Mouse (Mus musculus) cortical plate, adult 2 months (tissue): ENCODE measurements around the gene Dab2ip. TPM values are rescaled to one million over a fixed set of nuclear protein-coding genes. Genes with fewer than 3 reads are reported as not detected.
A peak's percentile ranks its signal among the peaks of the same experiment; 100 is the strongest.

ENCODE experiments used
- H3K27ac ChIP-seq: fragments of 200-500 bp; 2 replicates; pipeline ENCODE4 v1.5.1; 2012; ENCODE audit warnings: low read length, control low read depth, inconsistent platforms; ENCODE audit not compliant: insufficient read depth
- H3K4me1 ChIP-seq: fragments of 200-500 bp; 2 replicates; pipeline ENCODE4 v1.6.1; 2011; ENCODE audit warnings: low read length; ENCODE audit not compliant: control insufficient read depth, insufficient read depth
- H3K4me3 ChIP-seq: fragments of 200-500 bp; 2 replicates; pipeline ENCODE4 v1.5.1; 2011; ENCODE audit warnings: mild to moderate bottlenecking, low read length, control low read depth; ENCODE audit not compliant: insufficient read depth
- CTCF ChIP-seq: fragments of 200-500 bp; IDR thresholded peaks from 2 replicates; pipeline ENCODE4 v1.5.1; 2011; ENCODE audit warnings: mild to moderate bottlenecking, control low read depth, low read length; ENCODE audit not compliant: insufficient read depth; ENCODE audit errors: extremely low read depth
- POLR2A ChIP-seq: fragments of 200-500 bp; IDR thresholded peaks from 2 replicates; pipeline ENCODE4 v1.6.1; 2011; ENCODE audit warnings: mild to moderate bottlenecking, low read length, control low read depth; ENCODE audit not compliant: insufficient read depth; ENCODE audit errors: extremely low read depth
- polyA plus RNA-seq: library from polyadenylated mRNA; depleted of rRNA; stranded (reverse); fragments of >200 nt; gene quantifications from 2 replicates; pipeline ENCODE4 v1.2.3, GENCODE M21; 2012

Gene Dab2ip
- polyA plus RNA-seq, 1 experiment, result 114 TPM

DNA sequence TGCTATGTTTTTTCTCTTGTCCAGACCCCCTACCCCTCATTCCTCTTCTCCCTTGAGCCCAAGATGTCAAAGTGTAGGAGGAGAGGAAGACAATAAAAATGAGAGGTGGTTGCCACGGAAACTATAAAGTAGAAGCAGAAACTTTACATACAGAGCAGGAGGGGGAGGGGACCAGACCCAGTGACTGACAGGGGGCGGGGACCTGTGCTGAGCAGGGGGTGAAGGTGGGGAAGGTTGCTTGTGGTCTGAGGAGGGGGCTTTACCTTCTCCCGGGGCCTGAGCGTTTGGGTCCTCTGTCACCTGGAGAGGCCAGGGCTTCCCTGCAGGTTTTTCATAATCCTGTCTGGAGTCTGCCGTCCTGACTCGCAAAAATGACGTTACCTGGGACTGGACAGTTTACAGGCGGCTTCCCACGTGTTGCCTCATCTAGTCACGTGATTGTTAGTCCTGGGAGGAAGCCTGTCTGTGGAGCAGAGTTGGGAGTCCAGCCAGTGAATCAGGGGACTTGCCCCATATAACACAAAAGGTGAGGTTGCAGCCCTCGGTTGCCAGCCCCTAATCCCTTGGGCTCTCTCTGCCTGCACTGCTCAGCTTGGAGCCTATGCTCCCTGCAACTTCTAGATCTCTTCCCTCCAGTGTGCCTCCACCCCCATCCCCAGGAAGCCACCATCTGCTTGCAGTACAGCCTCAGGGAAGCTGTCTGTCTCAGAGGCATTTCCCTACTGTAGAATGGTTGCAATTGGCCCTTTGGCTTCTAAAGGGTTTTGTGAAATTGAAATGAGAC, 52.3 kb downstream of the Dab2ip start:
- Histone ChIP-seq H3K4me3 (no peak overlapping the region), H3K27ac (peak overlapping the region; percentile 11; the same call in 1 of the 2 replicates), H3K4me1 (peaks cover 19% of the 10 kb centered on the region)
- no peak for TF ChIP-seq POLR2A
- TF ChIP-seq CTCF, result no peak

GRCm38 (mm10) chr2:35610976-35611375, 52.9 kb downstream of the Dab2ip start:
- Histone ChIP-seq H3K27ac (peak overlapping the region; percentile 11; the same call in 1 of the 2 replicates), H3K4me1 (peaks cover 19% of the 10 kb centered on the region), H3K4me3 (no peak overlapping the region)
- TF ChIP-seq CTCF, result no peak

DNA sequence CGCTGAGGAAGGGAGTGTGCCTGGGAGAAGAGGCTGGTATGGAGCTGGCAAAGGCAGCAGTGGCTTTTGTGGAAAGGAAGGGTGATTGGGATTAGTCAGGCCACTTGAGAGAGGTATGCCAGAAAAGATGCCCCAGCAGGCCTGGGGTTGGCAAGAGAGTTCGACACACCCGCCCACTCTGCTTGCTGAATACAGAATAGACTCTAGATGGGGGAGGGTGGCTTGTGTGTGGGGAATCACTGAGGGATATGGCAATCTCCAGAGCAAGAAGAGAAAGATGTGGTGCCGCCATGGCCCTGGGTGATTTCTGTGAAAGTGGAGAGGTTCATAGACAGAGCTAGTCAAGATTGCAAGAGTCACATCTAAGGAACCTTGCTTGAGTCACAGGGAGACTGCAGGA, 53.6 kb downstream of the Dab2ip start:
- Histone ChIP-seq H3K4me3 (no peak overlapping the region), H3K4me1 (peaks cover 19% of the 10 kb centered on the region), H3K27ac (no peak overlapping the region)
- TF ChIP-seq CTCF (no peak), POLR2A (no peak)

- Histone ChIP-seq H3K4me1 (peaks cover 19% of the 10 kb centered on the region), H3K27ac (no peak overlapping the region), H3K4me3 (no peak overlapping the region)
- TF ChIP-seq POLR2A, result no peak
- TF ChIP-seq CTCF, result no peak
Observed at GRCm38 (mm10) chr2:35612297-35612696, 54.2 kb downstream of the Dab2ip start.

- H3K4me3 ChIP-seq, result no peak overlapping the region
- H3K27ac ChIP-seq, result no peak overlapping the region
- TF ChIP-seq POLR2A (no peak), CTCF (no peak)
- H3K4me1 ChIP-seq, result peaks cover 19% of the 10 kb centered on the region
Observed at GRCm38 (mm10) chr2:35613946-35614353, 55.9 kb downstream of the Dab2ip start.

DNA sequence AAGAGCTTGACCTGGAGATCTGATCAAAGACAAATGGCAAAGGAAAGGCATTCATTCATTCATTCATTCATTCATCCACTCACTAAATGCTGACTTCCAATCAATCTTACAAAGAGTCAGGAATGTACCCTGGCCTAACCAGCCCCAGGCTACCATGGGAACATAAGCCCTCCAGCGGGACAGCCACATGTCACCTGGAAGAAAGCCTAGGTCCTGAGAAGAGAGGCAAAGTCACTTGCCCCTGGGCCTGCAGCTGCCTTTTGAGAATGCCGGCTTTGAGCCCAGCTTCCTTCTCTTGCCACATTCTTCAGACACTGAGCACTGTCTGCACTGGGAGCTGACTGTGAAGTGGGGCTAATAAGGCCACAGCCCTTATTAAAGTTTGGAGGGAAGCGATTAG, 56.3 kb downstream of the Dab2ip start:
- Histone ChIP-seq H3K4me3 (no peak overlapping the region), H3K27ac (no peak overlapping the region), H3K4me1 (peaks cover 16% of the 10 kb centered on the region)
- no peak for TF ChIP-seq CTCF
- TF ChIP-seq POLR2A, result no peak

GRCm38 (mm10) chr2:35615366-35615765, 57.3 kb downstream of the Dab2ip start:
- Histone ChIP-seq H3K4me1 (peaks cover 12% of the 10 kb centered on the region), H3K27ac (no peak overlapping the region), H3K4me3 (no peak overlapping the region)
- TF ChIP-seq POLR2A (no peak), CTCF (no peak)

GRCm38 (mm10) chr2:35615977-35616376, 57.9 kb downstream of the Dab2ip start:
- no peak overlapping the region for H3K4me3 ChIP-seq
- peaks cover 8% of the 10 kb centered on the region for H3K4me1 ChIP-seq
- TF ChIP-seq CTCF, result no peak
- TF ChIP-seq POLR2A, result no peak
- H3K27ac ChIP-seq, result no peak overlapping the region

DNA sequence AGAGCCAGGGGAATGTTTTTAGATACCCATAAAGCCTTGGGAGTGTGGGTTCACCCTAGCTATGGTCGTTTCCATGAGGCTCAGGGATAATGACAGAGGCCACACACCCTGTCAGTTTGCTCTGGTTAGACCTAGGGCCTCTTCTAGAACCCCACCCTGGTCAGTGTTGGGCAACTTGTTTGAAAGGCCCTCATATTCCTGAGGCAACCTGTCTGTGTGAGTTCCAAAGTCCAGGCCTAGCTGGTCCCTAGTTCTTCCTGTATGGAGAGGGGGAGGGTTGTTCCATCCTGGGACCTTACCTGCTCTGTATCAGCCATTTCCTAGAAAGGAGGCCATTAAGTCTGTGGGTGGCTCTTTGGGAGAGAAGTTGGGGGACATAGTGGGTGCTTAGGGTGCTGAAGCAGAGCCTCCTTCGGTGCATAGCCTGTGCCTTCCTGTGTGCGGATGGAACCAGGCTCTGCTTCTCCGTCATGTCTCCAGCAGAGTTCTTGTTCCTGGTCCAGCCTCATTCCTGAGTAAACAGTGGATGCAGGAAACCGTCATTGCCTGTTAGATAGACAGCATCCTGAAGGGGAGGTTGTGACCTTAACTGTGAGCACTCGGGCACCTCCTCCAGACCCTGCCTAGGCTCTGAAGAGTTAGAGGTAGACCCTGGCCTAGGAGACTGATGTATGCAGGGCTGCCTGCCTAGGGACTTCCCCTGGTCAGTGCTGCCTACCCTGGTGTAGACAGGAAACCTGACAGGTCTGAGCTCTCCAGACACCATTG, 59.0 kb downstream of the Dab2ip start:
- Histone ChIP-seq H3K27ac (no peak overlapping the region; the same call in 1 of the 2 replicates), H3K4me1 (peaks cover 3% of the 10 kb centered on the region), H3K4me3 (no peak overlapping the region)
- no peak for TF ChIP-seq CTCF
- no peak for TF ChIP-seq POLR2A

DNA sequence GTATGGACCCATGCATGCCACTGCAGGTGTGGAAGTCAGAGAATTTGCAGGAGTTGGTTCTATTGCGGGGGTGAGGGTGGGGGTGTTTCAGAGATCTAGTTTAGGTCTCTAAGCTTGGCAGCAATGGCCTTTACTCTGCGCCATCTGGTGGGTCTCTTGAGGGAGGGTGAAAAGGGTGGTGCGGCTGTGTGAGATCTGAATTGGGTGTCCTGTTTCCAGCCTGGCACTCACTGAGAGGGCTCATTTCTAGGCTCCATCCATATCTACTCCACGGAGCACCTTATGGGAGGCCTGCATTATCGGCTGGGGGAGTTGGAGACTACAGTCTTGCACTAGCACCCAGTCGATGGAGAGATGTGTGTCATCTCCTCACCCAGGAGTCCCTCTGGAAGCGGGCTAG, 60.9 kb downstream of the Dab2ip start:
- H3K27ac ChIP-seq, result no peak overlapping the region
- TF ChIP-seq CTCF, result no peak
- no peak for TF ChIP-seq POLR2A
- no peak overlapping the region for H3K4me3 ChIP-seq
- no peaks in the 10 kb centered on the region; the same call in none of the 2 replicates for H3K4me1 ChIP-seq
